Mouse (Mus musculus): ENCODE data around the gene Clstn1. TPM values are rescaled to one million over a fixed set of nuclear protein-coding genes. Genes with fewer than 3 reads are reported as not detected.

Clstn1 gene
- total RNA-seq, 2 experiments from 2014 or later = 89.5 to 92.1 TPM

Small RNAs within 50 kb of the gene (microRNA-seq; reads per million reads assigned to microRNA genes)
- gene Mir5616 (ENCODE audit: borderline number of aligned reads in 2 of 2) (0 to 2.7 reads per million in 2 experiments), gene Mir7023 (ENCODE audit: borderline number of aligned reads in 2 of 2) (0 to 0.67 reads per million in 2 experiments)

Other genes with a start within 250 kb of the Clstn1 start
- 10 to 100 TPM; 48.6 to 50.6 TPM for gene Ube4b, start 159.7 kb upstream of the Clstn1 start, total RNA-seq (2021)
- gene Rbp7, start 131.5 kb upstream of the Clstn1 start, total RNA-seq (2021) = 10 to 100 TPM; 76.3 to 81.1 TPM
- gene Tmem274, start 109.1 kb upstream of the Clstn1 start, total RNA-seq (2021) = not detected
- 10 to 100 TPM; 29.5 to 30.7 TPM for gene Nmnat1, start 101.3 kb upstream of the Clstn1 start, total RNA-seq (2021)
- 10 to 100 TPM; 57.5 to 69.1 TPM for gene Lzic, start 101.2 kb upstream of the Clstn1 start, total RNA-seq (2021)
- gene Ctnnbip1, start 68.2 kb upstream of the Clstn1 start, total RNA-seq (2021) = 10 to 100 TPM; 29.9 to 33.3 TPM
- gene Pik3cd, start 116.1 kb downstream of the Clstn1 start, total RNA-seq (2021) = 1 to 10 TPM; 4.3 to 5.9 TPM
- 10 to 100 TPM; 87.7 to 90.5 TPM for gene Tmem201, start 151.6 kb downstream of the Clstn1 start, total RNA-seq (2021)
- 10 to 100 TPM; 27.0 to 45.2 TPM for gene Slc25a33, start 187.8 kb downstream of the Clstn1 start, total RNA-seq (2021)